Mouse (Mus musculus): Measurements from ENCODE around the gene Ern1. TPM values are rescaled to one million over a fixed set of nuclear protein-coding genes. Genes with fewer than 3 reads are reported as not detected.

Gene Ern1
- polyA plus RNA-seq, 1 experiment, result 18.1 TPM

- 88% methylated on average over 6 of the region's 6 CpGs for WGBS
- TF ChIP-seq CTCF (IDR thresholded peaks at IDR 0.05; ENCODE audit: borderline replicate concordance, control insufficient read depth, extremely low read depth, insufficient read depth, low read length, poor library complexity), result no peak
- no peak for TF ChIP-seq POLR2A (IDR thresholded peaks at IDR 0.05; ENCODE audit: control insufficient read depth, extremely low read depth, insufficient read depth, low read length, poor library complexity)
- Histone ChIP-seq H3K4me1 (replicated peaks; ENCODE audit: control insufficient read depth, insufficient read depth, low read length) (peaks cover 2% of the 10 kb centered on the region), H3K27me3 (ENCODE audit: control insufficient read depth, insufficient read depth, low read length) (no peaks in the 10 kb centered on the region), H3K27ac (ENCODE audit: control insufficient read depth, insufficient read depth, low read length) (no peak overlapping the region), H3K4me3 (ENCODE audit: control insufficient read depth, insufficient read depth, low read length) (no peak overlapping the region), H3K36me3 (ENCODE audit: control insufficient read depth, insufficient read depth, low read length) (no peaks in the 10 kb centered on the region)
- DNase-seq, result no peak
Measured at GRCm38 (mm10) chr11:106349772-106350171, 137.9 kb downstream of the Ern1 start.

- 95% methylated on average over 6 of the region's 6 CpGs for WGBS
Measured at GRCm38 (mm10) chr11:106344910-106345309, 142.7 kb downstream of the Ern1 start.

More at GRCm38 (mm10) chr11:106344910-106345309, 142.7 kb downstream of the Ern1 start:
- Histone ChIP-seq H3K27me3 (ENCODE audit: control insufficient read depth, insufficient read depth, low read length) (no peaks in the 10 kb centered on the region), H3K4me3 (ENCODE audit: control insufficient read depth, insufficient read depth, low read length) (no peak overlapping the region), H3K4me1 (replicated peaks; ENCODE audit: control insufficient read depth, insufficient read depth, low read length) (no peaks in the 10 kb centered on the region), H3K27ac (ENCODE audit: control insufficient read depth, insufficient read depth, low read length) (no peak overlapping the region), H3K36me3 (ENCODE audit: control insufficient read depth, insufficient read depth, low read length) (no peaks in the 10 kb centered on the region)
- DNase-seq, result no peak
- TF ChIP-seq POLR2A (IDR thresholded peaks at IDR 0.05; ENCODE audit: control insufficient read depth, extremely low read depth, insufficient read depth, low read length, poor library complexity), result no peak
- no peak for TF ChIP-seq CTCF (IDR thresholded peaks at IDR 0.05; ENCODE audit: borderline replicate concordance, control insufficient read depth, extremely low read depth, insufficient read depth, low read length, poor library complexity)

Other genes with a start within 250 kb of the Ern1 start
- 23.7 and 25.3 TPM in 2 replicates for gene Ftsj3, start 231.8 kb downstream of the Ern1 start, polyA plus RNA-seq (2012; rRNA removed)
- 53.9 and 56.1 TPM in 2 replicates for gene Psmc5, start 231.7 kb downstream of the Ern1 start, polyA plus RNA-seq (2012; rRNA removed)
- 552 and 570 TPM in 2 replicates for gene Smarcd2, start 214.9 kb downstream of the Ern1 start, polyA plus RNA-seq (2012; rRNA removed)
- 0.42 and 0.47 TPM in 2 replicates for gene Tcam1, start 211.2 kb downstream of the Ern1 start, polyA plus RNA-seq (2012; rRNA removed)
- 0.74 and 1.7 TPM in 2 replicates for gene Gh, start 186.0 kb downstream of the Ern1 start, polyA plus RNA-seq (2012; rRNA removed)
- gene Cd79b, start 173.1 kb downstream of the Ern1 start, polyA plus RNA-seq (2012; rRNA removed), result 33.2 and 39.6 TPM in 2 replicates
- gene Scn4a, start 134.6 kb downstream of the Ern1 start, polyA plus RNA-seq (2012; rRNA removed), result 0.92 and 1.2 TPM in 2 replicates
- gene Prr29, start 122.4 kb downstream of the Ern1 start, polyA plus RNA-seq (2012; rRNA removed), result 30.1 and 31.1 TPM in 2 replicates
- 185 and 222 TPM in 2 replicates for gene Icam2, start 99.8 kb downstream of the Ern1 start, polyA plus RNA-seq (2012; rRNA removed)
- gene Tex2, start 125.6 kb upstream of the Ern1 start, polyA plus RNA-seq (2012; rRNA removed), result 13.2 and 13.7 TPM in 2 replicates

All from thymus, adult 2 months (tissue).